Mouse (Mus musculus) heart, postnatal 4 days (tissue): Measurements from ENCODE around the gene Ccdc180. TPM values are rescaled to one million over a fixed set of nuclear protein-coding genes. Genes with fewer than 3 reads are reported as not detected.

ENCODE experiments used
- DNase-seq: peaks from one replicate; pipeline ENCODE4 v3.0.0; 2021
- total RNA-seq, 2 experiments: library from RNA; stranded (reverse); gene quantifications; 2 replicates each; pipeline ENCODE4 v1.2.3; 2021

Ccdc180 gene
- total RNA-seq = under 1 TPM; 0.05 to 0.09 TPM

GRCm38 (mm10) chr4:45890066-45890761 is at the start of gene Ccdc180:
TSS of gene Ccdc180 (plus strand) at chr4:45890303.
- DNase-seq = peak; percentile 55

GRCm38 (mm10) chr4:45844355-45844754 is 45.7 kb upstream of the Ccdc180 start:
- DNase-seq = peak; percentile 64

DNA sequence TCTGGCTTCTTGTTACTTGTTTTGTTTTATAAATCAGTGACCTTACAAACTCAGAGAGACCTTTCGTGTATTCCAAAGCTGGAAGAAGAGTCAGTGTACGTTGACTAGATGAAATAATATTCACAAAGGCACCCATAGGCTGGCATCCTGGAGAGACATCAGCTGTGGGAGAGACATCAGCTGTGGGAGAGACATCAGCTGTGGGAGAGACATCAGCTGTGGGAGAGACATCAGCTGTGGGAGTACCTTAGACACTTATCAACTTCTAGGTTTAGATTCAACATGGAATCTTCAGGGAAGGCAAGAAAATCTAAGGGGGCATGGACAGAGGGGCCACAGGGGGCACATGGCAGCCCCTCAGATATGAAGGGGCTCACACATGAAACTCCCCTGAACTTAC is 43.8 kb upstream of the Ccdc180 start:
- DNase-seq = no peak

GRCm38 (mm10) chr4:45848109-45848824 is 41.8 kb upstream of the Ccdc180 start, which contains the start of gene Stra6l:
TSS of gene Stra6l (plus strand) at chr4:45848664.
- DNase-seq = no peak

DNA sequence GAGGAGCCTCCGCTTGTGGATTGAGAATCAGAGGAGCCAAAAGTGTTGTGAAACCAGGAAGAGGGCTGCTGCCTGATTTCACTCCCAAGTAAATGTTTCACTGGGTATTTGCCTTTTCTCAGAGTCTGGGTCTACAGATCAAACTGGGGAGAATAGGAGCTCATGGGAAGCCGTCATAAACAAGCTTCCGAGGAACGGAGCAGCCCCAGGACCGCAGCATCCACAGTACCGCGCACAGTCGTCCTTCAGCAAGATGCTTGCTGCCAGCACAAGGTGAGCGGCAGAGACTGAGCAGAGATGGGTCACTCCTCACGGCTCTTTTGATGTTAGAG is 41.3 kb upstream of the Ccdc180 start:
- no peak for DNase-seq

GRCm38 (mm10) chr4:45849419-45849818 is 40.7 kb upstream of the Ccdc180 start:
- no peak for DNase-seq

DNA sequence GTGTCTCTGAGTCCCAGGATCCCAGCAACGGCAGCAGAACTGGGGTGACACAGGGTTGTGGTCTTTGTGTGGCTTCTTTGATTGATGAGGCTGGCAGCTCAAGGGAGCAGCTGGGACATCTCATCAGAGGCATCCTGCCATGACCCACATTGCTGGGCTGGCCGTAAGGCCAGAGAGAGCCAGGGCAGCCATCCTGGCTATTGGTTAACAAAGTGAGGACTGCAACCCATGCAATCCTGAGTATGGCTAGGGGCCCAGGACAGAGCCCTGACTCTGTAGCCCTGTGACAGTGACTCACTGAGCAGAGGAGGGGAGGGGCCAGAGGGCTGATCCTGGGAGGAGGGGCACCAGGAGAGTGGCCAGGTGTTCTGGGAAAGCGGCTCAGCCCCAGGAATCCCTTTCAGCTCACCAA is 38.5 kb upstream of the Ccdc180 start:
- DNase-seq = no peak

GRCm38 (mm10) chr4:45853496-45854246 is 36.4 kb upstream of the Ccdc180 start:
- peak; percentile 10 for DNase-seq

GRCm38 (mm10) chr4:45855803-45856424 is 34.2 kb upstream of the Ccdc180 start:
- DNase-seq = peak; percentile 89

GRCm38 (mm10) chr4:45861160-45861559 is 28.9 kb upstream of the Ccdc180 start:
- DNase-seq = no peak

GRCm38 (mm10) chr4:45867416-45867815 is 22.7 kb upstream of the Ccdc180 start:
- DNase-seq = no peak

DNA sequence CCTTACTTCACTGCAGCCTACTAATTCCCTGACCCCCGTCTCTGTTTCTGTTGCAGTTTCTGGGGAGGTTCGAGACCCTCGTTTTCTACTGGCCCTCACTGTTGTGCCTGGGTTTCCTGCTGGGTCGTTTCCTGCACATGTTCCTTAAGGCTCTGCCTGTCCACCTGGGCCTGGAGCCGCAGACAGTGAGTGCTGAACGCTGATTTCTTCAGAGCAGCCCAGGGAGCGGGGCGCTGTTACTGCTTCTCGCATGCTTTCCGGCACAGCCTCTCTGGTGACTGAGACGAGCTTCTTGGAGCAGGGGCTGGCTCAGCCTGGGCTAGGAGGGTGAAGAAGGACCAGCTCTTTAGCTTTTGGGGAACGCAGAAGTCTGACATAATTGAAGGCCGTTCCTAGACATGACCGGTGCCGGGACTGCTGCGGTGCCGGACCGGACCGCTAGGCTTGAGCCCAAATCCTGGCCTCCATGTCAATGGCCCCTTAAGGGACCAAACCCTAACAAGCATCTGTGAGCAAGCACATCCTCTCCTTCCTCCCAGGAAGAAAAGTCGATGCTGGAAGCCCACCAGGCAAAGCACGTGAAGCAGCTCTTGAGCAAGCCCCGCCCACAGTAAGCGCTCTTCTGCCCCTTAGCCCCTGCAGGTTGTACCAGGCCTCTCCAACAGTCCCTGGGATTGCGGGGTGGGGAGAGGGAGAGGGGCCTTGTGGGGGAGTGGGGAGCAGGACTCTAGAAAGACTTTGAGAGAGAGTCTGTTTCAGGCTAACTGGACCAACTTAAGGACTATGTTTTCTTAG is 20.9 kb upstream of the Ccdc180 start:
- DNase-seq = no peak

DNA sequence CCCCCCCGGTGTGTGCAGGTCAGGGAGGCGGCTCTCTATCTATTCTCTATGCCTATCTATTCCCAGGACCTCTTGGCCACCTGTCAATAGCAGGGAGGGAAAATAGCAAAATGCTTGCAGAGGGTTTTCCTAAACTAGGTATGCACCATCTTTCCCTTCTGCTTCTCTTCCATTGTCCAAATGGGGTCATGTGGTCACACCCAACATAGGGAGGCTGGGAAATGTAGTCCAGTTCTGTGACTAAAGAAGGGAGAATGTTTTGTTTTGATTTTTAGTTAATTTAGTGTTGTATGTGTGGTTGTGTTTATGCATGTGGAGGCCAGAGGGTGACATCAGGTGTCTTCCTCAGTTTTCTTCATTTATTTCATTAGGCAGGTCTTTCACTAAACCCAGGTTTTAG is 18.0 kb upstream of the Ccdc180 start:
- DNase-seq = no peak

DNA sequence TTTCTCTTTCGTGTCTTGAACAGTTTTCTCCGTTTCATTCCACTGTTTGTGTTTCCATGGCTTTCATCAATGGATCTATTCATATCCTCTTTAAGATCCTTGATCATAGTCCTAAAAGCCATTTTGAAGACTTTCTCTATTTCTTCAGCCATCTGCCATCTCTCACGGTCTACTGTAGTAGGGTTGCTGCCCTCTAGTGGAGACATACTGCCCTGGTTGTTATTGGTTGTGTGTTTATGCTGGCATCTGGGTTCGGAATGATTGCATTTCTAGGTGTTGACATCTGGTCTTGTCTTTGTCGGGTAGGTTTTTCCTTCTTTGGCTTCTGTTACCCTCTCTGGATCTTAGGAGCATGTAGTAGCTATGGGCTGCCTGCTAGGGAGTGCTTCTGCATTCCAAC is 11.2 kb upstream of the Ccdc180 start:
- peak; percentile 46 for DNase-seq

GRCm38 (mm10) chr4:45882521-45882920 is 7.6 kb upstream of the Ccdc180 start:
- DNase-seq = no peak

- no peak for DNase-seq
Measured at GRCm38 (mm10) chr4:45883250-45883649, 6.9 kb upstream of the Ccdc180 start.

DNA sequence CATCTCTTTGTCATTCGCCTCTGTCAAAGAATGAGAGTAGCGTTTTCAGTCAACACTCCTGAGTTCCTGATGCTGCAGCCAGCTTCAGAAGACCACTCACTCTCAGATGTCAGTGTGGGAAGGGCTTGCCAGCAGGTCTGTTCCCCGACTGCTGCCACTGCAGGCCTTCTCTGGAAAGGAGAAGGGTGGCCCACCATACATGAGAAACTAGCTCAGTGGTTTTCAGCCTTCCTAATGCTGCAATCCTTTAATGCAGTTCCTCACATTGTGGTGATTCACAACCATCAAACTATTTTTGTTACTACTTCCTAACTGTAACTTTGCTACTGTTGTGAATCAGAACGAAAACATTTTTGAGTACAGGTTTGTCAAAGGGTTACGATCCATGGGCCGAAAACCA is 616 bp upstream of the Ccdc180 start:
- DNase-seq = no peak

DNA sequence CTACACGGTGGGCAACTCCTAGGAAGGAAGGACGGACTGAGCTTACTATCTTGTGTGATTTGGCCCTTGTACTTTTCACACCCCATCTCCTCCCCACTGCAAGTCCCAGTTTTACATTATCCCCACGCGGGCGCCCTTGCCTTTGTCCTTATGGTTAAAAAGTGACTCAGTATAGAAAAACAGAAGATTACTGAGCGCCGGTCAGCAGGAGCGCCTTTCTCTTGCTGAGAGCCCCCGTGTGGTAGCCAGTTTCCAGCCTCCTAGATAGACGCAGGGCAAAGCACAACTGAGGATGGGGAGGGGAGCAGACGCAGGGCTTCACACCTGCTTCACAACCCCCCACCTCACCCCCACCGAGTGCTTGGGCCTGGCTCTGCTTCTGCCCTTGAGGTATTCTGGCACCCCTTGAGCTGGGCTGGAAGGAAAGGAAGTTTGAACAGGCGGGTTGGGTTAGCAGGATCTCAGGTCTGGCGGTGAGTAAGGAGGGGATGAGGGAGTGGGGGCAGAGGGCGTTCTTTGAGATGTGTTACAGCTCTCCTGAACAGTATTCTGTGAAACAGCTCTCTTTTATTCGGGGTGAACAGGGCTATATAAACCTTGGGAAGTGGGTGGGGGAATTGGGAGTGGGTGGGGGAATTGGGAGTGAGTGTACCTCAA is 6.5 kb downstream of the Ccdc180 start:
- DNase-seq = no peak

- DNase-seq = no peak
Measured at GRCm38 (mm10) chr4:45898413-45898812, 8.3 kb downstream of the Ccdc180 start.

DNA sequence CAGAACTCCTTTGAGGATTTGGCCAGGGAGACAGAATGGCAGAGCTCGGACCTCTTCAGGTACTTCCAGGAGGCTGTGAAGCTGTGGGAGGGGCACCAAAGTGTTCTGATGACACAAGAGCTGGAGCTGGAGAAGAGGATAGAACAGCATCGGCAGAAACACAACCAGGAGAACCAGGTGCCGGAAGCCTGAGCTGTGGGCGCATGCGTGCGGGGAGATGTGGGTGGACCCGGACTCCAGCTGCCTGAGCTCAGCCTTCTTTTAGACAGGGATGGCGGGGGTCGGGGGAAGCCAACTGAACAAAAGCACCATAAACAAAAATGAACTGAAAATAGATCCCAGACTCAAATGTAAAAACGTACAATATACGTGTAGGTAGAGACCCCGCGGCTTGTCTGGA is 19.2 kb downstream of the Ccdc180 start:
- no peak for DNase-seq

- DNase-seq = no peak
Measured at GRCm38 (mm10) chr4:45909924-45910323, 19.8 kb downstream of the Ccdc180 start.

DNA sequence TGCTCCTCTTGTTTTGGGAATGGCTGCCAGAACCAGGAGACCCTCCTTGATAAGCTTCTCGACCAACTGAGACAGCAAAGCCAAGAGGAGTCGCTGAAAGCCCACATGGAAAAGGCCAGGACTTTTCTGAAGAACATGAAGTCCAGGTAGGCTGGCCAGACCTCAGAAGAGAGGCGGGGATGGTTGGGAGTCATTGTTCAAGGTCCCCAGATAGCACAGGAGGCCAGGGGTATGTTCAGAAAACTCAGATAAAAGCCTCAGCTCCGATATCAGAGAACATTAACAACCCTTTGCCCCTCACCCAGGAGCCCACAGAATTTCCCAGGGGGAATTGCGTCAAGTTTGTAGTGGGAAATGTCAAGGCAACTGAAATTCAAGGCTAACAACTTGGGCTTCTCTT is 21.2 kb downstream of the Ccdc180 start:
- DNase-seq = no peak
